Mouse (Mus musculus) small intestine, adult 2 months (tissue): ENCODE results near the gene Sos1.

ENCODE experiments used
- CTCF ChIP-seq: fragments of 200-500 bp; IDR thresholded peaks from 2 replicates; pipeline ENCODE4 v1.5.1; 2012; ENCODE audit warnings: low read depth, mild to moderate bottlenecking, control low read depth, inconsistent platforms, low read length, moderate library complexity, mixed read lengths; ENCODE audit not compliant: insufficient replicate concordance, insufficient read length; ENCODE audit errors: extremely low read depth
- POLR2A ChIP-seq: fragments of 200-500 bp; IDR thresholded peaks from 2 replicates; pipeline ENCODE4 v1.6.1; 2012; ENCODE audit warnings: low read depth, mild to moderate bottlenecking, control low read depth, inconsistent platforms, low read length, moderate library complexity

DNA sequence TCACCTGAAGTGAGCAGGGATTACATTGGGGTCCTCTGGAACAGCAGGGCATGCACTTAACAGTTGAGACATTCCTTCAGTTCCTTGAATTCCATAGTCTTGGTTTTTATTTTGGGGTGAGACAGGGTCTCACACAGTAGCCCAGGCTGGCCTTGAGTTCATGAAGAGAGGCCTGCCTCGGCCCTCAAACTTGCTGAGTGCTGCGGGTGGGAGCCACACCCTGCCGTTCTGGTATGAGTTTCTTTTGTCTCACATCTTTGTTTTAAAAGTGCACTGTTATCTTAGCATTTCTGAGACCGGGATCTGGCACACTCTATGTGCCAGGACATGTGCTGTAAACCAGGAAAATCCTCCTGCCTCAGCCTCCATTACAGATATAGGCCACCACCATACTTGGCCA lies 19.8 kb upstream of the Sos1 start:
- no peak for TF ChIP-seq POLR2A
- no peak for TF ChIP-seq CTCF
